Mouse (Mus musculus) hindbrain, embryonic 10.5 days (tissue): ENCODE measurements around the gene Olfr140. TPM values are rescaled to one million over a fixed set of nuclear protein-coding genes. Genes with fewer than 3 reads are reported as not detected.

Source experiments
- DNase-seq: peaks from one replicate; pipeline ENCODE4 v3.0.0-alpha.2; 2017; ENCODE audit warnings: low spot score
- H3K27ac ChIP-seq: fragments of 300-500 bp; sonication (generic); 2 replicates; pipeline ENCODE4 v1.5.1; 2016; ENCODE audit warnings: mild to moderate bottlenecking, moderate library complexity
- H3K27me3 ChIP-seq: fragments of 300-500 bp; sonication (generic); 2 replicates; pipeline ENCODE4 v1.6.1; 2016; ENCODE audit warnings: mild to moderate bottlenecking; ENCODE audit not compliant: poor library complexity, insufficient read depth, severe bottlenecking
- H3K36me3 ChIP-seq: fragments of 300-500 bp; sonication (generic); 2 replicates; pipeline ENCODE4 v1.6.1; 2016; ENCODE audit warnings: mild to moderate bottlenecking, moderate library complexity
- H3K4me1 ChIP-seq: fragments of 300-500 bp; sonication (generic); replicated peaks from 2 replicates; pipeline ENCODE4 v1.6.1; 2016; ENCODE audit warnings: mild to moderate bottlenecking
- H3K4me3 ChIP-seq: fragments of 300-500 bp; sonication (generic); 2 replicates; pipeline ENCODE4 v1.5.1; 2016; ENCODE audit warnings: mild to moderate bottlenecking, moderate library complexity
- H3K9me3 ChIP-seq: fragments of 300-500 bp; sonication (generic); 2 replicates; pipeline ENCODE4 v1.6.1; 2016; ENCODE audit warnings: mild to moderate bottlenecking, moderate library complexity
- WGBS: fragments of 180-500 bp; shearing (Covaris S2); methylation state at CpG from one replicate; pipeline ENCODE4 v1.1.7; 2016; 5-methylcytosine and 5-hydroxymethylcytosine counted together
- polyA plus RNA-seq: library from polyadenylated mRNA; unstranded; fragments of >200 nt; fragmentation: Nextera tagmentation; extraction: Ambion mirVana; gene quantifications from 2 replicates; pipeline ENCODE4 v1.2.1, GENCODE M21; 2016

Olfr140 gene
- not detected in 2 replicates for polyA plus RNA-seq

GRCm38 (mm10) chr2:90063494-90063893 is at the start of gene Olfr140:
Gene Olfr140 (minus strand): TSS chr2:90063594.
- H3K27me3 ChIP-seq: no peaks in the 10 kb centered on the region
- H3K27ac ChIP-seq: no peak within 1 kb of the TSS
- H3K4me1 ChIP-seq: no peaks in the 10 kb centered on the region
- no peak for DNase-seq
- no peaks in the 10 kb centered on the region for H3K36me3 ChIP-seq
- H3K4me3 ChIP-seq: no peak within 1 kb of the TSS
- 0 out of 2 replicates have a peak, but pooled peaks cover 4% of the 10 kb centered on the region for H3K9me3 ChIP-seq

DNA sequence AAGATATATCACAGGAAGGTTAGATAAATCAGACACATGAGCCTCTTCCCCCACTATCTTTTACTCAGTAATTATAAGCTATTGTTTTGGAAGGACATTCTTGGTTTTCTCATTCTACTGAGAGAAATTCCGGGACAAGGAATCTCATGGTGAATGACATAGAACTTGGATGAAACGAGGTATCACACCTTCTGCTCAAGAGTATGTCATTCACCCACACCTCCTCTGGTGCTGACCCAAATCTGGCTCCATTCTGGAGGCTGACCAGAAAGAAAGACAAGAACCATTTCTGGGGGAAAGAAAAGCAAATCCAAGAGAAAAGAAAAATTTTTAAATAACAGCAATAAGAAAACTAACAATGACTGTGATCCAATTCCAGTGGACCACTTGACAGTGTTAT is 6.7 kb upstream of the Olfr140 start:
- no peak for DNase-seq
- no peaks in the 10 kb centered on the region for H3K4me1 ChIP-seq

GRCm38 (mm10) chr2:90035037-90035436 is 28.4 kb downstream of the Olfr140 start, which contains the start of gene Olfr1265:
Gene Olfr1265 (plus strand): TSS chr2:90035337.
- no peak within 1 kb of the TSS for H3K27ac ChIP-seq
- H3K4me3 ChIP-seq: no peak within 1 kb of the TSS
- H3K36me3 ChIP-seq: no peaks in the 10 kb centered on the region
- no peaks in the 10 kb centered on the region for H3K27me3 ChIP-seq
- H3K9me3 ChIP-seq: no peaks in the 10 kb centered on the region
- no peaks in the 10 kb centered on the region for H3K4me1 ChIP-seq
- no peak for DNase-seq

More for the DNA sequence above, 6.7 kb upstream of the Olfr140 start:
- Histone ChIP-seq H3K9me3 (0 out of 2 replicates have a peak, but pooled peaks cover 4% of the 10 kb centered on the region), H3K27ac (no peak overlapping the region), H3K27me3 (no peaks in the 10 kb centered on the region), H3K4me3 (no peak overlapping the region), H3K36me3 (no peaks in the 10 kb centered on the region)
- 76% methylated on average over 2 of the region's 2 CpGs for WGBS

DNA sequence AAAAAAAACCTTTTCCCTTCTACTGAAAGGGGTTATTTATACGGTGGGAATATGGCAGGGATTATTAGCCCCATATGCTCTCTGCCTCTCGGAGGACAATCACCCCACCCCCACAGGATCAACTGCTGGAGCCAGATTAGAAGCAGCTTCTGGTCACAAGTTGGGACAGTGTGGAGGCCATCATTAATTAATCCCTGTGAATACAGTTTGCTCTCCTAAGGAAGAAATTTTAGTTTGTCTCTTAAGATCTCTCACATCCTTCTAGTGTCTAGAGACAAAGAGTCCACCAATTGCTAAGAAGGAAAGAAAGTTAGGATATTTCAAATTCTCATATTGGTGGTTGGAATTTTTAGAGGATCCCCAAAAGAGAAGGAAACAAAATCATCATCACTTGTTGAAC is 37.9 kb downstream of the Olfr140 start, which contains the start of gene Olfr1264:
TSS of gene Olfr1264 (minus strand) at position 101 of the 400 bp plus-strand sequence.
- no peak within 1 kb of the TSS for H3K27ac ChIP-seq
- 78% methylated on average over 2 of the region's 2 CpGs for WGBS
- no peaks in the 10 kb centered on the region for H3K27me3 ChIP-seq
- H3K36me3 ChIP-seq: no peaks in the 10 kb centered on the region
- no peak within 1 kb of the TSS for H3K4me3 ChIP-seq
- no peak for DNase-seq
- H3K9me3 ChIP-seq: no peaks in the 10 kb centered on the region
- H3K4me1 ChIP-seq: no peaks in the 10 kb centered on the region

GRCm38 (mm10) chr2:90011831-90012230 is 51.6 kb downstream of the Olfr140 start, which contains the start of gene Olfr1263:
Gene Olfr1263 (plus strand): TSS chr2:90012131.
- H3K4me1 ChIP-seq: no peaks in the 10 kb centered on the region
- DNase-seq: no peak
- no peaks in the 10 kb centered on the region for H3K36me3 ChIP-seq
- H3K27ac ChIP-seq: no peak within 1 kb of the TSS
- no peaks in the 10 kb centered on the region for H3K27me3 ChIP-seq
- 90% methylated on average over 2 of the region's 2 CpGs for WGBS
- H3K4me3 ChIP-seq: no peak within 1 kb of the TSS
- no peaks in the 10 kb centered on the region for H3K9me3 ChIP-seq

DNA sequence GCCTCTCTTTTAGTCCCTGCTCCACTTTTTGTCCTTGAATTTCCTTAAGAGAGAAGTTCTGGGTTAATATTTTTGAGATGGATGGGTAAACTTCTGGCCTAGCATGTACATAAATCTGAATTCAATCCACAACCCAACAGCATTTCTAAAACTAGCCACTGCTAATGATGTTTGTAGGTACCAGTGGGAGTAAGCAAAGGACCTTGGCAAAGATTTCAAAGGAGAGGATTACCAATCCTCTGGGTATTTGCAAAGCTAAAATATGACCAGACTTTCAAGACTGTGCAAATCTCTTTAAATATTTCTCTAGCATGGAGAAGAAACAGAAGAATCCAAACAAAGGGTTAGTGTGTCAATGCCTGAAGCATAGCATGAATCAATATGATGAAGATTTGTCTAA is 63.5 kb downstream of the Olfr140 start, which contains the start of gene Olfr1262:
TSS of gene Olfr1262 (plus strand) at position 301 of the 400 bp plus-strand sequence.
- H3K9me3 ChIP-seq: no peaks in the 10 kb centered on the region
- no peak within 1 kb of the TSS for H3K4me3 ChIP-seq
- DNase-seq: no peak
- no peaks in the 10 kb centered on the region for H3K36me3 ChIP-seq
- no peaks in the 10 kb centered on the region for H3K4me1 ChIP-seq
- no peaks in the 10 kb centered on the region for H3K27me3 ChIP-seq
- no peak within 1 kb of the TSS for H3K27ac ChIP-seq

Other genes starting within 250 kb of the Olfr140 start
- gene Olfr1256, start 222.0 kb downstream of the Olfr140 start, polyA plus RNA-seq: not detected in 2 replicates
- gene Olfr48, start 215.4 kb downstream of the Olfr140 start, polyA plus RNA-seq: not detected in 2 replicates
- gene Olfr1257, start 185.2 kb downstream of the Olfr140 start, polyA plus RNA-seq: not detected in 2 replicates
- gene Olfr1258, start 136.3 kb downstream of the Olfr140 start, polyA plus RNA-seq: not detected in 2 replicates
- gene Olfr1259, start 114.9 kb downstream of the Olfr140 start, polyA plus RNA-seq: not detected in 2 replicates
- gene Olfr1260, start 89.3 kb downstream of the Olfr140 start, polyA plus RNA-seq: not detected in 2 replicates
- not detected in 2 replicates for gene Olfr1261, start 72.4 kb downstream of the Olfr140 start, polyA plus RNA-seq
- gene Olfr1262, start 63.4 kb downstream of the Olfr140 start, polyA plus RNA-seq: not detected in 2 replicates
- gene Olfr1263, start 51.5 kb downstream of the Olfr140 start, polyA plus RNA-seq: not detected in 2 replicates
- not detected in 2 replicates for gene Olfr1264, start 38.0 kb downstream of the Olfr140 start, polyA plus RNA-seq
- not detected in 2 replicates for gene Olfr1265, start 28.3 kb downstream of the Olfr140 start, polyA plus RNA-seq
- not detected in 2 replicates for gene Olfr1269, start 57.8 kb upstream of the Olfr140 start, polyA plus RNA-seq
- gene Olfr32, start 78.7 kb upstream of the Olfr140 start, polyA plus RNA-seq: not detected in 2 replicates
- not detected in 2 replicates for gene Olfr1270, start 89.5 kb upstream of the Olfr140 start, polyA plus RNA-seq
- not detected in 2 replicates for gene Olfr1506, start 160.9 kb upstream of the Olfr140 start, polyA plus RNA-seq
- gene Olfr142, start 194.0 kb upstream of the Olfr140 start, polyA plus RNA-seq: not detected in 2 replicates
- gene Olfr1271, start 207.4 kb upstream of the Olfr140 start, polyA plus RNA-seq: not detected in 2 replicates
- not detected in 2 replicates for gene Olfr1272, start 229.2 kb upstream of the Olfr140 start, polyA plus RNA-seq